Mouse (Mus musculus) hindbrain, embryonic 15.5 days (tissue): ENCODE measurements around the gene Ddx47. TPM values are rescaled to one million over a fixed set of nuclear protein-coding genes. Genes with fewer than 3 reads are reported as not detected.

Source experiments
- ATAC-seq: fragments of 200-750 bp; cut with Nextera tagmentation; 2 replicates; pipeline ENCODE4 v1.8.0; 2017; ENCODE audit warnings: low read depth, moderate number of reproducible peaks, moderate TSS enrichment; ENCODE audit not compliant: low FRiP score
- H3K27ac ChIP-seq: fragments of 300-500 bp; sonication (generic); replicated peaks from 2 replicates; pipeline ENCODE4 v1.5.1; 2015; ENCODE audit warnings: mild to moderate bottlenecking, inconsistent platforms
- H3K27me3 ChIP-seq: fragments of 300-500 bp; sonication (generic); 2 replicates; pipeline ENCODE4 v1.6.1; 2015; ENCODE audit warnings: control low read depth, inconsistent platforms
- H3K36me3 ChIP-seq: fragments of 300-500 bp; sonication (generic); 2 replicates; pipeline ENCODE4 v1.6.1; 2015; ENCODE audit warnings: control low read depth, inconsistent platforms
- H3K4me1 ChIP-seq: fragments of 300-500 bp; sonication (generic); replicated peaks from 2 replicates; pipeline ENCODE4 v1.6.1; 2015; ENCODE audit warnings: control low read depth, inconsistent platforms
- H3K4me2 ChIP-seq: fragments of 300-500 bp; sonication (generic); 2 replicates; pipeline ENCODE4 v1.6.1; 2015; ENCODE audit warnings: moderate library complexity, mild to moderate bottlenecking, inconsistent platforms
- H3K4me3 ChIP-seq: fragments of 300-500 bp; sonication (generic); 2 replicates; pipeline ENCODE4 v1.5.1; 2015; ENCODE audit warnings: mild to moderate bottlenecking, inconsistent platforms
- H3K9ac ChIP-seq: fragments of 300-500 bp; sonication (generic); 2 replicates; pipeline ENCODE4 v1.6.1; 2015; ENCODE audit warnings: inconsistent platforms
- H3K9me3 ChIP-seq: fragments of 300-500 bp; sonication (generic); 2 replicates; pipeline ENCODE4 v1.6.1; 2016; ENCODE audit warnings: control low read depth, inconsistent platforms
- WGBS: fragments of 180-500 bp; shearing (Covaris S2); methylation state at CpG from one replicate; pipeline ENCODE4 v1.1.7; 2015; 5-methylcytosine and 5-hydroxymethylcytosine counted together
- polyA plus RNA-seq: library from polyadenylated mRNA; unstranded; fragments of >200 nt; fragmentation: Nextera tagmentation; extraction: Ambion mirVana; gene quantifications from 2 replicates; pipeline ENCODE4 v1.2.1, GENCODE M21; 2015

Gene Ddx47
- polyA plus RNA-seq, 1 experiment from 2014 or later: 70.5 TPM

GRCm38 (mm10) chr6:135048956-135049355 is 37.5 kb downstream of the Ddx47 start:
- 76% methylated on average over 16 of the region's 16 CpGs for WGBS
- no peak for ATAC-seq
- H3K36me3 ChIP-seq: no peaks in the 10 kb centered on the region
- H3K4me3 ChIP-seq: no peak overlapping the region
- H3K9ac ChIP-seq: no peak overlapping the region
- no peaks in the 10 kb centered on the region for H3K9me3 ChIP-seq
- no peaks in the 10 kb centered on the region for H3K4me1 ChIP-seq
- H3K27me3 ChIP-seq: peaks cover 3% of the 10 kb centered on the region; the same call in 1 of the 2 replicates
- no peak overlapping the region for H3K27ac ChIP-seq
- no peak overlapping the region for H3K4me2 ChIP-seq

- Histone ChIP-seq H3K27ac (no peak overlapping the region), H3K27me3 (no peaks in the 10 kb centered on the region), H3K9me3 (no peaks in the 10 kb centered on the region), H3K9ac (no peak overlapping the region), H3K36me3 (no peaks in the 10 kb centered on the region), H3K4me2 (no peak overlapping the region), H3K4me3 (no peak overlapping the region), H3K4me1 (no peaks in the 10 kb centered on the region)
- WGBS: 72% methylated on average over 3 of the region's 3 CpGs
- no peak for ATAC-seq
These were observed 42.4 kb downstream of the Ddx47 start for GRCm38 (mm10) chr6:135053789-135054188.

GRCm38 (mm10) chr6:135055882-135056281 is 44.5 kb downstream of the Ddx47 start:
- Histone ChIP-seq H3K4me2 (no peak overlapping the region), H3K36me3 (no peaks in the 10 kb centered on the region), H3K9me3 (no peaks in the 10 kb centered on the region), H3K4me3 (no peak overlapping the region), H3K4me1 (no peaks in the 10 kb centered on the region), H3K9ac (no peak overlapping the region), H3K27ac (no peak overlapping the region), H3K27me3 (no peaks in the 10 kb centered on the region)
- 78% methylated on average over 4 of the region's 4 CpGs for WGBS
- ATAC-seq: no peak

- Histone ChIP-seq H3K4me2 (no peak overlapping the region), H3K36me3 (no peaks in the 10 kb centered on the region), H3K4me3 (no peak overlapping the region), H3K9ac (no peak overlapping the region), H3K27ac (no peak overlapping the region), H3K27me3 (peaks cover 13% of the 10 kb centered on the region), H3K4me1 (peaks cover 8% of the 10 kb centered on the region), H3K9me3 (no peaks in the 10 kb centered on the region)
- no peak for ATAC-seq
- 96% methylated on average over 4 of the region's 4 CpGs for WGBS
These were observed 49.3 kb downstream of the Ddx47 start for GRCm38 (mm10) chr6:135060728-135061127.

- Histone ChIP-seq H3K9me3 (no peaks in the 10 kb centered on the region), H3K27ac (no peak overlapping the region), H3K4me1 (peaks cover 9% of the 10 kb centered on the region), H3K4me3 (no peak overlapping the region), H3K9ac (no peak overlapping the region), H3K27me3 (peaks cover 21% of the 10 kb centered on the region), H3K4me2 (peak overlapping the region; percentile 70), H3K36me3 (no peaks in the 10 kb centered on the region)
- 75% methylated on average over 12 of the region's 12 CpGs for whole genome bisulfite sequencing
- ATAC-seq: no peak
These were observed 53.2 kb downstream of the Ddx47 start for GRCm38 (mm10) chr6:135064621-135065020.

- no peak within 1 kb of the TSS for H3K27ac ChIP-seq
- WGBS: under 1% methylated on average over 44 of the region's 44 CpGs
- H3K36me3 ChIP-seq: no peaks in the 10 kb centered on the region
- H3K4me1 ChIP-seq: peaks cover 9% of the 10 kb centered on the region
- peaks cover 21% of the 10 kb centered on the region for H3K27me3 ChIP-seq
- no peaks in the 10 kb centered on the region for H3K9me3 ChIP-seq
- ATAC-seq: peak; percentile 66; the same call in 1 of the 2 replicates
- peak within 1 kb of the TSS; percentile 25; the same call in 1 of the 2 replicates for H3K9ac ChIP-seq
- H3K4me2 ChIP-seq: peak within 1 kb of the TSS; percentile 70
- peak within 1 kb of the TSS; percentile 38 for H3K4me3 ChIP-seq
These were observed 54.0 kb downstream of the Ddx47 start, which contains the start of gene Gprc5a for GRCm38 (mm10) chr6:135065236-135065957. Gprc5a (plus strand) TSS chr6:135065651.

- no peak overlapping the region for H3K9ac ChIP-seq
- H3K4me3 ChIP-seq: no peak overlapping the region
- H3K4me1 ChIP-seq: peaks cover 9% of the 10 kb centered on the region
- WGBS: 24% methylated on average over 6 of the region's 6 CpGs
- no peaks in the 10 kb centered on the region for H3K9me3 ChIP-seq
- H3K27ac ChIP-seq: no peak overlapping the region
- no peak for ATAC-seq
- no peak overlapping the region for H3K4me2 ChIP-seq
- H3K27me3 ChIP-seq: peaks cover 21% of the 10 kb centered on the region
- H3K36me3 ChIP-seq: no peaks in the 10 kb centered on the region
These were observed 55.5 kb downstream of the Ddx47 start for GRCm38 (mm10) chr6:135066795-135067445.

GRCm38 (mm10) chr6:135068221-135068620 is 56.8 kb downstream of the Ddx47 start:
- H3K4me1 ChIP-seq: peaks cover 9% of the 10 kb centered on the region
- 83% methylated on average over 5 of the region's 5 CpGs for WGBS
- no peak overlapping the region for H3K9ac ChIP-seq
- peaks cover 21% of the 10 kb centered on the region for H3K27me3 ChIP-seq
- no peaks in the 10 kb centered on the region for H3K36me3 ChIP-seq
- ATAC-seq: no peak
- H3K27ac ChIP-seq: no peak overlapping the region
- H3K4me2 ChIP-seq: no peak overlapping the region
- no peaks in the 10 kb centered on the region for H3K9me3 ChIP-seq
- no peak overlapping the region for H3K4me3 ChIP-seq

- Histone ChIP-seq H3K9ac (no peak overlapping the region), H3K4me3 (no peak overlapping the region), H3K36me3 (no peaks in the 10 kb centered on the region), H3K4me1 (peaks cover 9% of the 10 kb centered on the region), H3K27me3 (peaks cover 12% of the 10 kb centered on the region), H3K4me2 (no peak overlapping the region), H3K9me3 (no peaks in the 10 kb centered on the region), H3K27ac (no peak overlapping the region)
- WGBS: 50% methylated on average over 6 of the region's 6 CpGs
- ATAC-seq: no peak
These were observed 58.4 kb downstream of the Ddx47 start for GRCm38 (mm10) chr6:135069856-135070255.

- Histone ChIP-seq H3K36me3 (no peaks in the 10 kb centered on the region), H3K4me2 (no peak overlapping the region), H3K27ac (no peak overlapping the region), H3K9ac (no peak overlapping the region), H3K4me3 (no peak overlapping the region), H3K9me3 (no peaks in the 10 kb centered on the region), H3K27me3 (peaks cover 8% of the 10 kb centered on the region; the same call in 1 of the 2 replicates), H3K4me1 (peaks cover 4% of the 10 kb centered on the region; the same call in 1 of the 2 replicates)
- WGBS: 80% methylated on average over 2 of the region's 2 CpGs
- ATAC-seq: no peak
These were observed 58.9 kb downstream of the Ddx47 start for GRCm38 (mm10) chr6:135070347-135070746.
